Mouse (Mus musculus): ENCODE data around the gene Cacng3. TPM values are rescaled to one million over a fixed set of nuclear protein-coding genes. Genes with fewer than 3 reads are reported as not detected.

Gene Cacng3
- polyA plus RNA-seq, 1 experiment from 2014 or later = not detected

GRCm38 (mm10) chr7:122803839-122804496 is 133.7 kb downstream of the Cacng3 start:
- Histone ChIP-seq H3K36me3 (no peaks in the 10 kb centered on the region), H3K4me3 (no peak overlapping the region), H3K4me1 (no peaks in the 10 kb centered on the region), H3K27ac (no peak overlapping the region), H3K27me3 (ENCODE audit: insufficient read depth, poor library complexity, severe bottlenecking) (no peaks in the 10 kb centered on the region), H3K9me3 (no peaks in the 10 kb centered on the region)
- 70% methylated on average over 9 of the region's 9 CpGs for WGBS
- no peak for DNase-seq (ENCODE audit: low spot score)

- Histone ChIP-seq H3K9me3 (no peaks in the 10 kb centered on the region), H3K36me3 (no peaks in the 10 kb centered on the region), H3K27me3 (ENCODE audit: insufficient read depth, poor library complexity, severe bottlenecking) (no peaks in the 10 kb centered on the region), H3K27ac (no peak overlapping the region), H3K4me3 (no peak overlapping the region), H3K4me1 (no peaks in the 10 kb centered on the region)
- 73% methylated on average over 4 of the region's 5 CpGs for WGBS
- no peak for DNase-seq (ENCODE audit: low spot score)
Observed at GRCm38 (mm10) chr7:122806531-122806930, 136.2 kb downstream of the Cacng3 start.

GRCm38 (mm10) chr7:122813724-122814123 is 143.4 kb downstream of the Cacng3 start:
- H3K9me3 ChIP-seq = no peaks in the 10 kb centered on the region
- no peaks in the 10 kb centered on the region for H3K27me3 ChIP-seq (ENCODE audit: insufficient read depth, poor library complexity, severe bottlenecking)
- no peaks in the 10 kb centered on the region for H3K36me3 ChIP-seq
- H3K4me3 ChIP-seq = no peak overlapping the region
- DNase-seq (ENCODE audit: low spot score) = no peak
- H3K4me1 ChIP-seq = 0 out of 2 replicates have a peak, but pooled peaks cover 4% of the 10 kb centered on the region
- no peak overlapping the region for H3K27ac ChIP-seq
- 52% methylated on average over 1 of the region's 1 CpGs for WGBS

GRCm38 (mm10) chr7:122817565-122817964 is 147.3 kb downstream of the Cacng3 start:
- H3K4me3 ChIP-seq = no peak overlapping the region
- DNase-seq (ENCODE audit: low spot score) = no peak
- no peaks in the 10 kb centered on the region for H3K9me3 ChIP-seq
- H3K27me3 ChIP-seq (ENCODE audit: insufficient read depth, poor library complexity, severe bottlenecking) = no peaks in the 10 kb centered on the region
- 86% methylated on average over 7 of the region's 7 CpGs for WGBS
- H3K4me1 ChIP-seq = 0 out of 2 replicates have a peak, but pooled peaks cover 4% of the 10 kb centered on the region
- no peaks in the 10 kb centered on the region for H3K36me3 ChIP-seq
- H3K27ac ChIP-seq = no peak overlapping the region

Data from heart, embryonic 10.5 days (tissue).